Mouse (Mus musculus) brain, embryonic 14.5 days (tissue): ENCODE measurements around the gene Amotl1. TPM values are rescaled to one million over a fixed set of nuclear protein-coding genes. Genes with fewer than 3 reads are reported as not detected.

Source experiments
- DNase-seq: peaks from one replicate; pipeline ENCODE4 v3.0.0-alpha.2; 2011; ENCODE audit warnings: low read depth
- CTCF ChIP-seq: fragments of 200-500 bp; IDR thresholded peaks from 2 replicates; pipeline ENCODE4 v1.5.1; 2012; ENCODE audit warnings: inconsistent platforms, mild to moderate bottlenecking, moderate library complexity, borderline replicate concordance; ENCODE audit not compliant: insufficient read depth, insufficient read length; ENCODE audit errors: extremely low read depth
- POLR2A ChIP-seq: fragments of 200-500 bp; IDR thresholded peaks from 2 replicates; pipeline ENCODE4 v1.6.1; 2012; ENCODE audit warnings: mild to moderate bottlenecking, inconsistent platforms, borderline replicate concordance; ENCODE audit not compliant: poor library complexity, insufficient read depth, insufficient read length, severe bottlenecking; ENCODE audit errors: extremely low read depth
- polyA plus RNA-seq: library from polyadenylated mRNA; depleted of rRNA; stranded (reverse); fragments of >200 nt; gene quantifications from 2 replicates; pipeline ENCODE4 v1.2.3, GENCODE M21; 2012

Amotl1 gene
- polyA plus RNA-seq, 1 experiment = 23.6 TPM

DNA sequence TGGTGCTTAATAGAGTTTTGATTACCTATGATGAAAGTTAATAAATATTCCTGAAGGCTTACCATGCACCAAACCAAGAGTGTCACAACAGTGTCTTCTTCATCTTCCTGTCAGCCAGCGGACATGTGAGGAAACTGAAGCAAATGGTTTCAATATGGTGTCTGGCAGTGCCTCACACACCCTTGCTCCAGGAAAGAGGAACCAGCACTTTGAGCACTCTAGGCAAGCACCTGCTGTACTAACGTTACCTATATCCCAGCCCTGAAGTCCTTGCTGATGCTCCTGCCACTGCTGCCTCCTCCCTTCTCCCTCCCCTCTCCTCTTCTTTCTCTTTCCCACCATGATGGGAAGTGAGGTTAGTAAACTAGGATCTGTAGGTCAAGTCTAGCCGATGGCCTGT is 80.4 kb downstream of the Amotl1 start:
- no peak for DNase-seq

GRCm38 (mm10) chr9:14563351-14563750 is 81.5 kb downstream of the Amotl1 start:
- no peak for TF ChIP-seq POLR2A
- no peak for TF ChIP-seq CTCF

More for the DNA sequence above, 80.4 kb downstream of the Amotl1 start:
- TF ChIP-seq POLR2A (no peak), CTCF (no peak)

DNA sequence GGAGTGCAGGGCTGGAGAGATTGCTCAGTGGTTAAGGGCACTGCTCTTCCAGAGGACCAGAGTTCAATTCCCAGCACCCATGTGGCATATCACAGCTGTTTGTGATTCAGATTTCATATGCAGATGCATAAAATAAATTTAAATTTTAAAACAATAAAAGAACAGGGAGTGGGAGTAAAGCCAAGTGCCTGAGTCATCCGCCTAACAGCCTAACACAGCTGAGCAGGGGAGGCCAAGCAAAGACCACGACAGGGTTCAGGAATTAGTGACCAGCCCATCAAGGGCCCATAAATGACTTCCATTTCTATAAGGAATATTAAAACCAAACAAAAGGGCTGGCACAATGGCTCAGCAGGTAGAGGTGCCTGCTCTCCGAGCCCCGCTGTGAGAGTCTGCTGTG is 84.3 kb downstream of the Amotl1 start:
- DNase-seq = no peak
- TF ChIP-seq POLR2A (no peak), CTCF (no peak)

More at GRCm38 (mm10) chr9:14563351-14563750, 81.5 kb downstream of the Amotl1 start:
- no peak for DNase-seq

GRCm38 (mm10) chr9:14559996-14560395 is 84.9 kb downstream of the Amotl1 start:
- DNase-seq = no peak
- TF ChIP-seq CTCF = no peak
- TF ChIP-seq POLR2A = no peak

GRCm38 (mm10) chr9:14559430-14559829 is 85.4 kb downstream of the Amotl1 start:
- peak; percentile 9 for DNase-seq
- TF ChIP-seq POLR2A = no peak

DNA sequence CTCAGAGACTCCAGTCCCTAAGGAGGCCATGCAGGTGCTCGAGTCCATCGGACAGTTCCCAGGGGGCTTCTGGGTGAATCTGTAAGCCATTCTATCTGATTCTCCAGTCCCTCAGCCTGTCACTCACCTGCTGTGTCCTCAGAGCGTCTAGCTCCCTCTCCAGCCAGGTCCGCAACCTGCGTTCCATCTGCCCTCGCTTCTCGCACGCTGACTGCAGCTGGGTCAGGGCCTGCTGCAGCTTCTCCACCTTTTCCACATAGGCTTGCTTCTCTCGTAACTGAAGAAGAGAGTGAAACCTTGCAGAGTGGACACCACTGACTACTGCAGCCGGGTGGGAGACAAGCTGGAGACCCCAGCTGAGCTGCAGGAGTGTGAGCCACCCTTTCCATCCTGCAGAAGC is 86.5 kb downstream of the Amotl1 start:
- no peak for TF ChIP-seq POLR2A
- TF ChIP-seq CTCF = no peak

DNA sequence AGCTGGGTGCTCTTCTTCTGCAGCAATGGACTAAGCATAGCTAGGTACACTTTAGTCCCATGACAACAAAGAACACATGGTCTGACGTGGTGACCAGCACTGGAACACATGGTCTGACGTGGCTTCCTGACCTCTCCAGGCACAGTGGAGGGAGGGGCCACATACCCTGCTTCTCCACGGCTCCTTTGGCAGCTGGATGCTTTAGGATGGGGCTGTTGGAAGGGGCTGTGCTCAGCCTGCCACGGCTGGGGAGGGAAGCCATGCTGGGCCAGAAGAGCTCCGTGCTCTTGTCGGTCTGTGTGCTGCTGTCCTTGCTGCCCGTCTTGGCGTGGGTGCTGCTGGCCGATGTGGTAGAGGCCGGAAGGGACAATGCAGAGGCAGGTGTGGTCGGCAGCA is 96.5 kb downstream of the Amotl1 start:
- TF ChIP-seq CTCF (no peak), POLR2A (no peak)
- no peak for DNase-seq

More for the DNA sequence above, 86.5 kb downstream of the Amotl1 start:
- no peak for DNase-seq

DNA sequence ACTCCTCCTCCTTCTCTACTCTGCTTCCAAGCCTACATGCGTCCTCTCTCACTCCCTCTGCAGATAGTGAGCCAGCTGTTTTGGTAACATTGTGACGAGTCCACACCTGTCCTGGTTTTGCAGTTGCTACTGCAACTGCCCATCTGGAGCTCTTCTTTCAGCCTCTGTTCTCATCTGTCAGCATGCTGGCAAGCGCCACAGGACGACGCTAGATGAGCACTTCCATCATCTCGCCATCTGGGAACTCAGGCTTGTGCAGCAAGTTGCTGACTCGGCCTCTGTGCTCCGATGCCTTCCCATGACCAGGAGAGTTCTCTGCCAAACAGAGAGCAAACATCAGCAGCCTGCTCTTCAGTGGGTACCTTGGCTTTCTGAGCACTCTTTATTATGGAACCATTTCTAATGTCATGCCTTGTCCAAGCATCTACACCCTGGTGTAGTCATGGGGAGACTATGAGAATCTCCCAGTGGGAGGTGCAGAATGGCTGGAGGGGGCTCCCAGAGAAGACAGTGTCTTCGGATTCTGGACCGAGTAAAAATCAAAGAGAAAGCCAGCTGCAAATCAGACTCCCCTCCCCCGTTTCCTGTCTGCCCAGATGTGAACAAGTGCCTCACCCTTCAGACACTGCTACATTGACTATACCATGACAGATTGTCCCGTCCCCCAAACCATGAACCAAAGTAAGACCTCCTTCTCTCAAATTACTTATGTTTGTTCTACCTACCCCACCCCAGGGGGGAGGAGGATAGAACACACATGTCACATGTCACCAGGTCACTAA is 97.1 kb downstream of the Amotl1 start:
- TF ChIP-seq POLR2A = no peak
- peak; percentile 12 for DNase-seq

DNA sequence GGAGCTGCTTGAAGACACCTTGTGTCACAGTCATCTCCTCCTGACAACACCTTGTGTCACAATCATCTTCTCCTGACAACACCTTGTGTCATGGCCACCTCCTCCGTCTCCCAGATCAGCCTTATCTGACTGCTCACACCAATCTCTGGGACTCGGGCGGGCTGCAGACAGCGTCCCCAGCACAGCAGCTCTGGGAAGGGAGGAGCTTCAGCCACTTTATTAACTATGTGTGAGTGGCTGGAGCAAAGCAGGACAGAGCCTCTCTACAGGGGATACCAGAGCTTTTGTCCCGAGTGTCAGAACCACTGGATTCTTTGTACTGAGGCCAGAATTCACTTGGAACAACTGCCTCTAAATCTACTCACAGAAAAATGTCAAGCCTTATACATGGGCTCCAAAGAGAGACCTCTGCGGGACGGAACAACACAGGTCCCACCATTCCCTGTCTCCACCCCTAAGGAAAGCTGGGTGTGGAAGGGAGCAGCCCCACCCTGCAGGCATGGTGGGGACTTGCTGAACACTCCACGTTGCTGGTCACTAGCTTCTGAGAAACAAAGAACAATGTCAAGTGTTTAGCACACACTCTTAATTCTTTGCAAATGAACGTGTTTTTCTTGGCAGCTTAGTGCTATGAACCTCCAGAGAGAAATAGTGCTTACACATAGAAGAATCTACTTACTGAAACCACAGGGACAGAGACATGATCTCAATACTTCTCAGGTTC is 100.7 kb downstream of the Amotl1 start:
- TF ChIP-seq CTCF (no peak), POLR2A (no peak)
- DNase-seq = no peak

GRCm38 (mm10) chr9:14534833-14535456 is 109.9 kb downstream of the Amotl1 start:
- TF ChIP-seq CTCF (no peak), POLR2A (no peak)
- peak; percentile 20 for DNase-seq

GRCm38 (mm10) chr9:14533659-14534058 is 111.2 kb downstream of the Amotl1 start:
- no peak for DNase-seq
- TF ChIP-seq CTCF (no peak), POLR2A (no peak)

DNA sequence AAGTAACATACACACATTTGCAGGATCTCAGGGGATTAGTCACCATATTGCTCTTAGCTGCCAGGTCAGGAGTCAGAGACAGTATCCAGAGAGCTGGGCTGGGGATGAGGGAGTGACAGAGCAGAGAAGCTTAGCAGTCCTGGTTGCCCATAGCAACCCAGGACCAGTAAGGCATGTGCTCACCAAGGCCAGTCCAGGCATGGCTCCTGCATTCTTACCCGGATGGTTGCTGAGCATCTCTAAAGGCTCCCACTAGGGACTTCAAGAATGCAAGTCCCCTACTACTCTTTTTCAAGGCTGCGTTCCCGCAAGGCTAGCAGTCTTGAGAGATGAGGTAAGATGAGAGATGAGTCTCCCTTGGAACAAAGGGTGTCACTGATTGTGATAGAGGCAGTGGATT is 112.6 kb downstream of the Amotl1 start:
- peak; percentile 49 for DNase-seq
- TF ChIP-seq CTCF (no peak), POLR2A (no peak)

DNA sequence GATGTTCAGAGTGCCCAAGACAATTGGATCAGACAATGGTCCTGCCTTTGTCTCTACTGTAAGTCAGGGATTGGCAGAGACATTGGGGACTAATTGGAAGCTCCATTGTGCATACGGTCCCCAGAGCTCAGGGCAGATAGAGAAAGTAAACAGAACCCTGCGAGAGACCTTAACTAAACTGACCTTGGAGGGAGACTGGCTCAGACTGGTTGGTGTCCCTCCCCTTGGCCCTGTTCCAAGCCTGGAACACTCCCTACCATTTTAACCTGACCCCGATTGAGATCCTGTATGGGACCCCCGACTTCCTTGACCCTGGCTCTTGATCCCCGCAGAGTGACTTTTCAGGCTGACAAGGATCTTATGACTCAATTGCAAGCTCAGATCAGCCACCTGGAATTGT is 114.9 kb downstream of the Amotl1 start:
- DNase-seq = no peak
- TF ChIP-seq POLR2A (no peak), CTCF (no peak)
